Mouse (Mus musculus): ENCODE results near the gene Fbf1. TPM values are rescaled to one million over a fixed set of nuclear protein-coding genes. Genes with fewer than 3 reads are reported as not detected.

Fbf1 gene
- polyA plus RNA-seq, 1 experiment from 2014 or later, result 52.5 TPM

DNA sequence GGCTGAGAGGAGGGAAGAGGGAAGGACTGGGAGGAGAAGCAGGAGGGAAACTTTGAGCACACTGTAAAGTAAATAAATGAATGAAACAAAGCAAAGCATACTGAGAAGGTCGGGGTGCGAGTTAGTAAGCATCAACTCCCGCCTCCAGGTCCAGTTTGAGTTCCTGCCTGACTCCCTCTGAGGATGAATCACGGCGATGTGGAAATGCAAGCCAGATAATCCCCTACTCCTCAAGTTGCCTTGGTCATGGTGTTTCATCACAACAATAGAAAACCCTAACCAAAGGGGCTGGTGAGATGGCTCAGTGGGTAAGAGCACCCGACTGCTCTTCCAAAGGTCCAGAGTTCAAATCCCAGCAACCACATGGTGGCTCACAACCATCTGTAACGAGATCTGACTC lies 8.0 kb upstream of the Fbf1 start:
- WGBS, result 88% methylated on average over 7 of the region's 7 CpGs
- H3K36me3 ChIP-seq, result peaks cover 95% of the 10 kb centered on the region
- H3K27ac ChIP-seq (replicated peaks), result no peak overlapping the region
- H3K4me1 ChIP-seq (replicated peaks), result no peaks in the 10 kb centered on the region
- no peak overlapping the region for H3K4me2 ChIP-seq
- no peak overlapping the region for H3K9ac ChIP-seq
- no peak overlapping the region for H3K4me3 ChIP-seq
- no peaks in the 10 kb centered on the region for H3K27me3 ChIP-seq
- no peak for ATAC-seq (ENCODE audit: low read depth)
- H3K9me3 ChIP-seq, result no peaks in the 10 kb centered on the region

DNA sequence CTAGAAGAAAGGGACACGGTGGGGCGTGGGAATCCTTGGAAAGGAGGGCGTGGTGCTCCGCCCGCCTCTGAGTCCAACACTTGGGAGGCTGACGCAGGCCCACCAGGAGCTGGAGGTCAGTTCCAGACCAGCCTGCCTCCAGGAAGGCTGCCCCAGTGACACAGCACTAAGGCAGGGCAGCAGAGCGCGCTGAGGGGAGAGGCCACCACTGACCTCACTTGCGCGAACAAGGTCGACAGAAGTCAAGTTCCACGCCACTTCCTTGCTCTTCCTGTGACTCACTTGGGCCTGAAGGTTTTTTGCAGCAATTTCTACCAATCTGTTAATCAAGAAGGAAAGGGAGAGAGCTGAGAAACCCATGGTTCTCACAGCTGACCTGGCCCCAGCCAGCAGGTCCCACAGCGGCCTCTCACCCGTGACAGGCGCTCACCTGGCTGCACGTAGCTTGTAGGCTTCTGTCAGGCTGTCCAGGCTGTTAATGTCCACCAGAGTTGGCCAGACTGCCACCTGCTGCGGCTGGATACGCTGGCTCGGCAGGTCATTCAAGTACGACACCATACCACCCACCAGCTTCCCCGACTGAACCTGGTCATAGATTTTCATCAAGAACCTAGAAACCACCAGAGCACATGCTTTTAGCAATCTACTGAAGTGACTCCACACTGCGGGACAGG lies 6.9 kb upstream of the Fbf1 start:
- Histone ChIP-seq H3K27me3 (no peaks in the 10 kb centered on the region), H3K36me3 (peaks cover 87% of the 10 kb centered on the region), H3K27ac (replicated peaks) (no peak overlapping the region), H3K9ac (no peak overlapping the region), H3K4me1 (replicated peaks) (no peaks in the 10 kb centered on the region), H3K9me3 (no peaks in the 10 kb centered on the region), H3K4me2 (no peak overlapping the region), H3K4me3 (no peak overlapping the region)
- WGBS, result 91% methylated on average over 22 of the region's 22 CpGs
- no peak for ATAC-seq (ENCODE audit: low read depth)

DNA sequence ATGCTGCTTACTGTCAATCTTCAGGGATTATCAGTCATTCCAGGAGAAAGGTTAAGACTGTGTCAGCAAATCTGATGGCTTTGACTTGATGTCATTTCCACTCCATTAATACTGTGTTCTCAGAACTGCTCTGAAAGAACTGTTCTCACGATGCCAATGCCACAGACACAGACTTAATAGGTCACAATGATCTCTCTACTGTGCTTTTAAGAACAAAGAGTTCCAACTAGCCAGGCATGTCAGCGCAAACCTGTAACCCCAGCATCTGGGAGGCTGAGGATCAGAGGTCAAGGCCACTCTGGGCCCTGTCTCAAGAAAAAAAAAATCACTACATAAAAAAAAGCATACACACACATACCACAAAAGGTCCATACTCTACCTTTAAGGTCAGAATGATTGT lies 4.0 kb upstream of the Fbf1 start:
- WGBS, result 86% methylated on average over 2 of the region's 2 CpGs
- Histone ChIP-seq H3K36me3 (peaks cover 60% of the 10 kb centered on the region), H3K9ac (no peak overlapping the region)

DNA sequence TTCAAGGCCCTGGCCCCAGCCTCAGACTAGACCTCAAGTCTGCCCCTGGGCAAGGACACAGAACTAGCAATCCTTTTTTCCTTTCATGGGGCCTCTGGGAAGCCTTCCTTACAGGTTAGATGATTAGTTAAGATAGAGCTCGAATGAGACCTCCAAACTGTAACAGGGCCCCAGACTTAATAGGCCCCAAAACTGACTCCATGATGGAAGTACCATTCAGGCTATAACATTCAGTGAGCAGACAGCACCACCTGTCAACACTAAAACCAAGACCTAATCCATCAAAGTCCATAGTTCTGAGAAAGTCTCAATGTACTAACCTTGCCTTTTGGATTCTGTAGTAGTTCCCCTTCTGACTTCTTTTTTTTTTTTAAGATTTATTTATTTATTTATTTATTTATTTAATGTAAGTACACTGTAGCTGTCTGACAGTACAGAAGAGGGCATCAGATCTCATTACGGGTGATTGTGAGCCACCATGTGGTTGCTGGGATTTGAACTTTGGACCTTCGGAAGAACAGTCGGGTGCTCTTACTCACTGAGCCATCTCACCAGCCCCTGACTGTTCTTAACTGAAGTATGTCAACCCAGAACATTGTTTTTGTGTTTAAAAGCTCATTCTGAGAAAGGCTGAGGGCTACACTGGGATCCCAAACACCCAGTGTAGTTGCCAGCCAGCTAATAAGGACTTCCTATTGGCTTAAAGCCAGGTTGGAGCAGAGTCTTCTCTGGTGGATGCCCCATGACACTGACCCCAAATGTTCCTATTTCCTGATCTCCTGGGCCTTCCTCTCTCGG lies 2.2 kb upstream of the Fbf1 start:
- Histone ChIP-seq H3K27ac (replicated peaks) (no peak overlapping the region), H3K4me1 (replicated peaks) (peaks cover 25% of the 10 kb centered on the region), H3K9me3 (no peaks in the 10 kb centered on the region), H3K4me2 (no peak overlapping the region), H3K4me3 (no peak overlapping the region), H3K27me3 (no peaks in the 10 kb centered on the region), H3K9ac (no peak overlapping the region), H3K36me3 (peaks cover 50% of the 10 kb centered on the region)
- no peak for ATAC-seq (ENCODE audit: low read depth)
- WGBS, result 90% methylated on average over 5 of the region's 5 CpGs

More for the DNA sequence above, 4.0 kb upstream of the Fbf1 start:
- H3K4me1 ChIP-seq (replicated peaks), result peaks cover 10% of the 10 kb centered on the region
- no peak overlapping the region for H3K4me3 ChIP-seq
- no peaks in the 10 kb centered on the region for H3K9me3 ChIP-seq
- H3K4me2 ChIP-seq, result no peak overlapping the region
- no peak overlapping the region for H3K27ac ChIP-seq (replicated peaks)
- no peaks in the 10 kb centered on the region for H3K27me3 ChIP-seq
- ATAC-seq (ENCODE audit: low read depth), result no peak

DNA sequence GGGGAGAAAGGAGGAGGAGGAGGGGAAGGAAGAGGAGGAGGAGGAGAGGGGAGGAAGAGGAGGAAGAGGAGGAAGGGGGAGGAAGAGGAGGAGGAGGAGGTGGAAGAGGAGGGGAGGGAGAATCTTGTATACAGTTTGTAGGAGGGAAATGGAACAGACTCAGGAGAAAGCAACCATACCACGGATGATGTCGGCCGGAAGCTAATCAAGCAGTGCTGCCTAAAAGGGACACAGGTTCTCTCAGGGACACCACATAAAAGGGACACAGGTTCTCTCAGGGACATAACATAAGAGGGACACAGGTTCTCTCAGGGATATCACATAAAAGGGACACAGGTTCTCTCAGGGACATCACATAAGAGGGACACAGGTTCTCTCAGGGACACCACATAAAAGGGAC lies 1.2 kb upstream of the Fbf1 start:
- H3K36me3 ChIP-seq, result peaks cover 48% of the 10 kb centered on the region
- H3K4me3 ChIP-seq, result no peak overlapping the region
- H3K27ac ChIP-seq (replicated peaks), result no peak overlapping the region
- peaks cover 25% of the 10 kb centered on the region for H3K4me1 ChIP-seq (replicated peaks)
- H3K9ac ChIP-seq, result no peak overlapping the region
- no peaks in the 10 kb centered on the region for H3K9me3 ChIP-seq
- H3K4me2 ChIP-seq, result no peak overlapping the region
- no peak for ATAC-seq (ENCODE audit: low read depth)
- WGBS, result 90% methylated on average over 3 of the region's 3 CpGs
- no peaks in the 10 kb centered on the region for H3K27me3 ChIP-seq

DNA sequence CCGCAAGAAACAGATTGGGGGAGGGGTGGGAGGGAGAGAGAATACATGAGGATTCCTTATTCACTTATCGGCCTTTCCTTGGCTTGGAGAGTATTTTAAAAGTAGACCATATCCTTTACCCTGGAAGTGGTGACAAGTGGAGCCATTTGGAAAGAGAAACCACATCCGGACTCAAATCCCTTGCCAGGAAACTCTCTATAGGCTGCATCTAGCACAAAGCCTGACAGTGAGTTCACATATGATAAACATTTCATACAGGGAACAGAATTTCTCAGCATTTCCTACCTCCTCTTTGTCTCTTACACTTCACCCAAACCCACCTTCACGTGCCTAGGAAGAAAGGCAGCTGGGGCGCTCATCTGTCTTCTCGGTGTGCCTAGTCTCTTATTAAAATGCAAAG lies 734 bp downstream of the Fbf1 start:
- Histone ChIP-seq H3K27me3 (no peaks in the 10 kb centered on the region), H3K4me2 (peak overlapping the region; percentile 89), H3K27ac (replicated peaks) (peak overlapping the region; percentile 93), H3K4me3 (peak overlapping the region; percentile 72), H3K4me1 (replicated peaks) (peaks cover 44% of the 10 kb centered on the region), H3K9ac (peak overlapping the region; percentile 87), H3K9me3 (no peaks in the 10 kb centered on the region), H3K36me3 (peaks cover 37% of the 10 kb centered on the region)
- ATAC-seq (ENCODE audit: low read depth), result no peak; the same call in 1 of the 2 replicates
- 10% methylated on average over 6 of the region's 6 CpGs for WGBS

DNA sequence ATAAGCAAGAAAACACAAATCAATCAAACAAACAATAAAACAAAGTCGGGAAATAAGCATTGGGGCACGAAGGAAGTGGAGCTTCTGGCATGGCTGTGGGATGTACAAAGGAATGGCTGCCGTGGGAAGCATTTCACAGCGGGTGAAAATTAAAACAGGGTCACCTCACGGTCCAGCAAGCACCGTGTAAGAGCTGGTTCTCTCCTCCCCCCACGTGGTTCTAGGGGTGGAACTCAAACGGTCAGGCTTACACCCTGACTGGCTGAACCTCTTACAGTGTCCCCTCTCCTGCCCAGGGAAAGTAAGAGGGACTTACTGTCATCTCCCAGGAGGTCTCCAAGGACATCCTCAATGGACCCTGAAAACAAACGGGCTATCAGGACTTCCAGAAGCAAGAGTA lies 5.0 kb downstream of the Fbf1 start:
- Histone ChIP-seq H3K4me2 (peak overlapping the region; percentile 20; the same call in 1 of the 2 replicates), H3K9me3 (no peaks in the 10 kb centered on the region), H3K27me3 (no peaks in the 10 kb centered on the region), H3K27ac (replicated peaks) (peak overlapping the region; percentile 52; the same call in 1 of the 2 replicates), H3K4me3 (no peak overlapping the region), H3K36me3 (peaks cover 58% of the 10 kb centered on the region), H3K9ac (0 out of 2 replicates have a peak overlapping the region, but pooled peaks have one; percentile 55), H3K4me1 (replicated peaks) (peaks cover 47% of the 10 kb centered on the region)
- ATAC-seq (ENCODE audit: low read depth), result no peak
- WGBS, result 17% methylated on average over 9 of the region's 9 CpGs

DNA sequence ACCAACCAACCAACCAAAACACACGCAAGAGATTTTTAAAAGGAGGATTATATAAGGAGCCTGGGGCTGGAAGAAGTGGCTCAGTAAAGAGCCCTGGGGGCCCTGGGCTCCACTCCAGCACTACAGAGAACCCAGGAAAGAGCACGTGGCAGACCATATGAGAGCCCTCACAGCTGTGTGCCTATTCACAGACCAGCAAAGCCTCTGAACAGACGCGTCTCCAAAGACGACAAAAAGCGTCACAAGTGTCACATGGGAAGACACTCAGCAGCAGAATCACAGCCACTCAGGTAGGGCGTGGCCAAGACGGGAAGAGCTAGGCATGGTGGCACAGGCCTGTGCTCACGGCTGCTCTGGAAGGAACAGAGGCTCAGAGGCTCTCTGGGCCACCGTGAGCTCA lies 5.8 kb downstream of the Fbf1 start:
- peaks cover 44% of the 10 kb centered on the region for H3K4me1 ChIP-seq (replicated peaks)
- peaks cover 67% of the 10 kb centered on the region for H3K36me3 ChIP-seq
- no peaks in the 10 kb centered on the region for H3K27me3 ChIP-seq
- H3K27ac ChIP-seq (replicated peaks), result peak overlapping the region; percentile 52; the same call in 1 of the 2 replicates
- H3K9ac ChIP-seq, result 0 out of 2 replicates have a peak overlapping the region, but pooled peaks have one; percentile 6
- ATAC-seq (ENCODE audit: low read depth), result 0 out of 2 replicates have a peak, but pooled peaks have one; percentile 17
- H3K4me3 ChIP-seq, result no peak overlapping the region
- no peak overlapping the region for H3K4me2 ChIP-seq
- 56% methylated on average over 10 of the region's 10 CpGs for WGBS
- no peaks in the 10 kb centered on the region for H3K9me3 ChIP-seq

DNA sequence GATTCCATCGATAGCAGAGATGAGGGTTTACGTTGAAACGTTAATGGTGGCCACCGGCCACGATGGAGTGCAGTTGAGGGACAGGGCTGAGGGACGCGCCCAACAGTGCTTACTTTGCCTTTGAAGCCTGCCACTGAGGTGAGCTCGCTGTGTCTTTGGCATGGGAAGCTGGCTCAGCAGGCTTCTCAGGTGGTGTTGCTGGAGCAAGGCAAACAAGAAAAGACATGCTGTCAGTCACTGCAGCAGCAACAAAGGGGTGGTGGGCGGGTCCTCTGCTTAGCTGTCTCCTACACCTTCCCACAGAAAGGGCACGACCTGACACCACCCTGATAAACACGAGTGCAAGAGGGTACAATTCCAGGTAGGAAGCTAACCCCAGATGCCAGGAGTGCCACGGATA lies 6.7 kb downstream of the Fbf1 start:
- Histone ChIP-seq H3K27ac (replicated peaks) (no peak overlapping the region), H3K9ac (no peak overlapping the region), H3K9me3 (no peaks in the 10 kb centered on the region), H3K27me3 (no peaks in the 10 kb centered on the region), H3K4me3 (no peak overlapping the region), H3K36me3 (peaks cover 75% of the 10 kb centered on the region), H3K4me2 (no peak overlapping the region), H3K4me1 (replicated peaks) (peaks cover 36% of the 10 kb centered on the region)
- ATAC-seq (ENCODE audit: low read depth), result no peak
- WGBS, result 73% methylated on average over 12 of the region's 12 CpGs

DNA sequence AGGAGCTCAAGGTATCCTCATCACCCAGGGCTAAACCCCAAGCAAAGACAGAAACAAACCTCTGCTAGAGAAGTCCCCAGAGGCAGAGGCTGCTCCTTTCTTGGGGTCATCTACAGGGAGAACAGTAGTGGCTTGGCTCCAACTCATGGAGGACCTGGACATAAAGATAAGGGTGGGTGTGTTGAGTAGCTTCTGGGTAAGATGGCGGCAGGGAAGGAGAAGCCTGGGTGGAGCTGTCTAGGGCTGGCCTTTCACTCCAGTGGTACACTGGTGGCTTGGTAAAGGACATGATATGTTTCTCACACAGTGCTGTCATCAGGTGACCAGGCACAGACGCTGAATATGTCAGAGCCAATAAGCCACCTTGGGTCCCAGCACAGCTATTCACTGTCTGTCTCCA lies 17.0 kb downstream of the Fbf1 start:
- WGBS, result 97% methylated on average over 2 of the region's 2 CpGs
- ATAC-seq (ENCODE audit: low read depth), result no peak
- Histone ChIP-seq H3K4me2 (no peak overlapping the region), H3K9me3 (no peaks in the 10 kb centered on the region), H3K4me1 (replicated peaks) (no peaks in the 10 kb centered on the region), H3K27ac (replicated peaks) (no peak overlapping the region), H3K27me3 (no peaks in the 10 kb centered on the region), H3K36me3 (peaks cover 100% of the 10 kb centered on the region), H3K4me3 (no peak overlapping the region), H3K9ac (no peak overlapping the region)

DNA sequence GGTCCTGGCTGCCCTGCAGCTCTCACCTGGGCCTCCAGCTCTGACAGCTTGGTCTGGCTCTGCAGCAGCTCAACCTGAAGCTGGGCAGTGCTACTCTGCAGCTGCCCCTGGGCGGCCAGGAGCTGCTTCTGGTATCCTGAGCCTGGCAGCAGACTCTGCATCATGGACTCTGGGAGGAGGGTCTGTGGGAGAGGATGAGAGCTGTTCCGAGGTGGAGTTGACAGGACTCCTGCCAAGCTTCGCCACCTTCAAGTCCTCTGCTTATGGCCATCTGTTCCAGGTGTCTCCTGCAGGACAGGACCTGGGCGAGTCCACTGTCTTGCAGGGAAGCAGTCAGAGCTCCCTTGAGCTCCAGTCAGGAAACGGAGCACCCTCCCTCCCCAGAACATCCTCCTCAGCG lies 18.6 kb downstream of the Fbf1 start:
- WGBS, result 87% methylated on average over 6 of the region's 6 CpGs
- no peaks in the 10 kb centered on the region for H3K27me3 ChIP-seq
- H3K36me3 ChIP-seq, result peaks cover 100% of the 10 kb centered on the region
- no peak overlapping the region for H3K27ac ChIP-seq (replicated peaks)
- H3K9me3 ChIP-seq, result no peaks in the 10 kb centered on the region
- ATAC-seq (ENCODE audit: low read depth), result no peak
- no peak overlapping the region for H3K9ac ChIP-seq
- no peak overlapping the region for H3K4me2 ChIP-seq
- H3K4me3 ChIP-seq, result no peak overlapping the region
- H3K4me1 ChIP-seq (replicated peaks), result no peaks in the 10 kb centered on the region; the same call in 1 of the 2 replicates

DNA sequence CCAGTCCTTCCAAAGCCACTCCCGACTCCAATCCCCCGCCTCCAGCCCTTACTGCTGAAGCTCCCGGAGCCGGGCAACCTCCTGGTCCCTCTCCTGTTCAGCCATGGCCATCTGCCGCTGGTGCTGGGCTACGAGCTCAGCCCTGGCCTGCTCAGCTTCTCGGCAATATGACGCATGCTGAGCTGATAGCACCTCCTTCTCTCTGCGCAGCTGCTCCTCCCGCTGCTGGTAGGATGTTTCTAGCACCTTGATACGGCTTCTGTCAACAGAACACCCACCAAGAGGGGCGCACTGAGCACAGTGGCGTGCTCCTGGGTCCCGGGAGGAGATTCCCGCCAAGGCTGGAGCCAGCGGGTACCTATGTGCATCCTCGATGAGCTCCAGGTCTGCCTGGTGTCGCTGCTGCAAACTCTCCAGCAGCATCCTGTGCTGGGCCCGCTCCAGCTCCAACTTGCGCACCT lies 19.2 kb downstream of the Fbf1 start:
- H3K36me3 ChIP-seq, result peaks cover 100% of the 10 kb centered on the region
- ATAC-seq (ENCODE audit: low read depth), result 0 out of 2 replicates have a peak, but pooled peaks have one; percentile 25
- H3K9ac ChIP-seq, result no peak overlapping the region
- no peaks in the 10 kb centered on the region for H3K27me3 ChIP-seq
- no peak overlapping the region for H3K4me3 ChIP-seq
- H3K9me3 ChIP-seq, result no peaks in the 10 kb centered on the region
- WGBS, result 63% methylated on average over 20 of the region's 20 CpGs
- H3K27ac ChIP-seq (replicated peaks), result no peak overlapping the region
- no peaks in the 10 kb centered on the region; the same call in 1 of the 2 replicates for H3K4me1 ChIP-seq (replicated peaks)
- no peak overlapping the region for H3K4me2 ChIP-seq

All from neural tube, embryonic 13.5 days (tissue).